Mouse (Mus musculus) granulocyte monocyte progenitor cell, adult 5-6 weeks (primary cell): Measurements from ENCODE around the gene Mafg. TPM values are rescaled to one million over a fixed set of nuclear protein-coding genes. Genes with fewer than 3 reads are reported as not detected.
"Not testable (repeated sequence)": the region's sequence is repeated elsewhere in the genome, so short reads cannot be mapped to it uniquely, and the experiment has no call there.

Experiments
- ATAC-seq: replicated peaks from 2 replicates; pipeline ENCODE4 v1.8.0; 2016; ENCODE audit warnings: mild to moderate bottlenecking, moderate TSS enrichment, inconsistent platforms; ENCODE audit not compliant: poor library complexity, severe bottlenecking
- total RNA-seq, 2 experiments: library from RNA; stranded (forward) in 1 of 2; stranded (reverse) in 1 of 2; fragments of 200-712, 200-1000 nt in 1 of 2; fragments of >200 nt in 1 of 2; fragmentation: Nextera tagmentation in 1 of 2; gene quantifications; 2 replicates each; pipeline ENCODE4 v1.2.3; 2014 to 2017

Mafg gene
- 28.7 and 37.0 TPM in 2 replicates for total RNA-seq (2014; fragmentation: Nextera tagmentation)
- 30.2 and 36.6 TPM in 2 replicates for total RNA-seq (2017)

- ATAC-seq, result peak; percentile 33
Measured at GRCm38 (mm10) chr11:120633520-120634343, at the start of gene Mafg. Mafg (minus strand) TSS chr11:120633600.

GRCm38 (mm10) chr11:120682683-120683082, 49.3 kb upstream of the Mafg start:
- no peak for ATAC-seq

GRCm38 (mm10) chr11:120679909-120680308, 46.5 kb upstream of the Mafg start:
- peak; percentile 66 for ATAC-seq

GRCm38 (mm10) chr11:120676951-120677350, 43.6 kb upstream of the Mafg start:
- ATAC-seq, result no peak

GRCm38 (mm10) chr11:120675875-120676274, 42.5 kb upstream of the Mafg start:
- not testable (repeated sequence) for ATAC-seq

- ATAC-seq, result peak; percentile 4; the same call in 1 of the 2 replicates
Measured at GRCm38 (mm10) chr11:120673594-120674122, 40.3 kb upstream of the Mafg start.

GRCm38 (mm10) chr11:120672687-120673593, 39.5 kb upstream of the Mafg start, which contains the start of gene Aspscr1:
Aspscr1 (plus strand) TSS chr11:120672973.
- ATAC-seq, result peak; percentile 93

GRCm38 (mm10) chr11:120666617-120667016, 33.2 kb upstream of the Mafg start:
- no peak for ATAC-seq

GRCm38 (mm10) chr11:120665406-120665805, 32.0 kb upstream of the Mafg start:
- ATAC-seq, result no peak

- ATAC-seq, result no peak
Measured at GRCm38 (mm10) chr11:120663714-120664113, 30.3 kb upstream of the Mafg start.

- ATAC-seq, result no peak
Measured at GRCm38 (mm10) chr11:120662759-120663158, 29.4 kb upstream of the Mafg start.

- no peak for ATAC-seq
Measured at GRCm38 (mm10) chr11:120661076-120661460, 27.7 kb upstream of the Mafg start, which contains the start of gene Notum. Notum (minus strand) TSS chr11:120661175.

GRCm38 (mm10) chr11:120660301-120661075, 27.1 kb upstream of the Mafg start:
- peak; percentile 44 for ATAC-seq

GRCm38 (mm10) chr11:120659509-120660300, 26.3 kb upstream of the Mafg start:
- ATAC-seq, result no peak

GRCm38 (mm10) chr11:120658876-120659410, 25.5 kb upstream of the Mafg start:
- ATAC-seq, result peak; percentile 63

- no peak for ATAC-seq
Measured at GRCm38 (mm10) chr11:120657301-120657700, 23.9 kb upstream of the Mafg start.

GRCm38 (mm10) chr11:120654741-120655140, 21.3 kb upstream of the Mafg start:
- ATAC-seq, result no peak

GRCm38 (mm10) chr11:120651872-120652271, 18.5 kb upstream of the Mafg start:
- no peak for ATAC-seq

- peak; percentile 44 for ATAC-seq
Measured at GRCm38 (mm10) chr11:120648001-120648476, 14.6 kb upstream of the Mafg start, which contains the start of gene Myadml2. Myadml2 (minus strand) TSS chr11:120648158.
